Mouse (Mus musculus) cerebellum, adult 2 months (tissue): ENCODE measurements around the gene Mpzl1.

Experiments
- CTCF ChIP-seq: fragments of 200-500 bp; IDR thresholded peaks from 2 replicates; pipeline ENCODE4 v1.5.1; 2011; ENCODE audit warnings: low read depth, mild to moderate bottlenecking, control low read depth, low read length, moderate library complexity, borderline replicate concordance; ENCODE audit not compliant: insufficient read depth
- POLR2A ChIP-seq: fragments of 200-500 bp; IDR thresholded peaks from 2 replicates; pipeline ENCODE4 v1.6.1; 2011; ENCODE audit warnings: low read length, control low read depth, borderline replicate concordance; ENCODE audit not compliant: insufficient read depth

DNA sequence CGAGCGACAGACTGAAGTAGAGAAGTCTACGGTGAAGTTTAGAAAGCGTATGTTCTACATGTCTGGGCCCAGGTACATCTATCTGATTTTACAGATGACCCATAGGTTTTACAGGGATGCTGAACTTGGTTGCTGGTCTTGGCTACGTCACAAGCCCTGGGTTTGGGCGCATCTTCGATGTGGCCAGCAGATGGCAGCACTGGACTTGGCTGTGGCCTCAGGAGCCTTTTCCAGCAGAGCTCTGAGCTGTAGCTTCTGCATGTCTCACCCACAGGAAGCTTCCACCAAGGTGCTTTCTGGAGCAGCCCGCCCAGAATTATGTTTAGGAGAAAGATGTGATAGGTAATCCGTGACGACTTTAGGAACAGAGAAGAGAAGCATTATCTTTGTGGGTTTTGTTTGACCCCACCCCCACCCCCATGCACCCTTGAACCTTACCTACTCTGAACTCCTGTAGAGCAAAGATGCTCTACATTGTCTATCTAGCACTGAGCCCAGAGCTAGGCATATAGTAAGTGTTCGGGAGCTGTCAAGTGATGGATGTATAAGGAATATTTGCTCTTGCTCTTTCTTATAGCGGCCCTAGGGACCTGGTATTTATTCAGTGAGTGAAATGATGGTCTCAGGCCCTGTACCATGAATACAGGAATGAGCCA is 50.7 kb downstream of the Mpzl1 start:
- TF ChIP-seq CTCF (peak; percentile 97), POLR2A (no peak)
